Mouse (Mus musculus): ENCODE results near the gene Elavl1.
"Not testable (repeated sequence)": the region's sequence is repeated elsewhere in the genome, so short reads cannot be mapped to it uniquely, and the experiment has no call there.

Elavl1 gene

DNA sequence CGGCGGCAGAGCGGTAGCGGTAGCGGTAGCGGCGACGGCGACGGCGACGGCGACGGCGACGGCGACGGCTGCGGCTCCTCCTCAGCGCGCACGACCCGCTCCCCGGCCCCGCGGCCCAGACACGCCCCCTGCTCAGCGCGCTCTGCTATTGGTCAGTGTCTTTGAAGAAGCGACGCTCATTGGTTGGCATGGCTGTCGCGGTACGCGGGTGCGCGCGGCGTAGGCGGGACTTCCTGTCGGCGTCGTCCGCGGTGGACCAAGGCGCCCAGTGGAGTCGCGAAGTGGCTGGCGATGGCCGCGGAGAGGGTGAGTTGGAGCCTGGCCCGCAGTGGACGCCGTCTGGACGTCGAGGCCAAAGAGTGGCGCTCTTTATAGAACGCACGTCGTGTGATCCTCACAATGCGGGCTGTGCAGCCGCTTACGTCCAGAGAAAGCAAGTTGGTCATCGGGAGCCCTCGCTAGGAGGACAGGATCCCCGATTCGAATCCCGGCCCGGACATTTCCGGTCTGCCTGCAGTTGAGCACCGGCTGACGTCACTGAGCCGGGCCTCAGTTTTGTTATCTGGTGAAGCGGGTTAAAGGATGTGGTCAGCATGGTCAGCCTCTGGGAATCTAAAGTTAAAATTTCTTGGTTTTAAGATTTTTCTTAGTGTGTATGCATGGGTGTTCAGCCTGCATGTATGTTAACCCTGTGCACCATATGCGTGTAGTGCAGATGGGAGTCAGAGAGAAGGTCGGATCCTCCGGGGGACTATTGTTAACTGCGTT, at the start of gene Elavl1, which contains the start of gene Ccl25:
Gene Elavl1, minus strand, starts transcription at position 431 of the 768 bp plus-strand sequence.
Gene Ccl25, plus strand, starts transcription at position 228 of the 768 bp plus-strand sequence.
- DNase-seq (ENCODE audit: low spot score in 2 of 2), result peak; percentile 95 to 98

DNA sequence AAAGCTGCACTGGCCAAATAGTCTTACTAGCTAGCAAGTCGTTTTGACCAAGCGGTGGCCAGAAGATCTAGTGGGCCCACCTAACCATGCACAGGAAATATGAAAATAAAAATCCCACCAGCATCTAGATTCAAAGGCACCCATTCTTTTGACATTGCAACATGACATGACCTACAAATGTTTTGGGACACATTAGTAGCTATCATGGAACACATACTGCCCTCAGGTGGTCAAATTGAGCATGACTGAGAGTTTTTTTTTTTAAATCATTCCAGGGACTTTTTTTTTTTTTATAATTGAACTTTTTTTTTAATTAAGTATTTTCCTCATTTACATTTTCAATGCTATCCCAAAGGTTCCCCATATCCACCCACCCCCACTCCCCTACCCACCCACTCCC, 47.4 kb upstream of the Elavl1 start:
- no peak for DNase-seq (ENCODE audit: low spot score in 2 of 2)

DNA sequence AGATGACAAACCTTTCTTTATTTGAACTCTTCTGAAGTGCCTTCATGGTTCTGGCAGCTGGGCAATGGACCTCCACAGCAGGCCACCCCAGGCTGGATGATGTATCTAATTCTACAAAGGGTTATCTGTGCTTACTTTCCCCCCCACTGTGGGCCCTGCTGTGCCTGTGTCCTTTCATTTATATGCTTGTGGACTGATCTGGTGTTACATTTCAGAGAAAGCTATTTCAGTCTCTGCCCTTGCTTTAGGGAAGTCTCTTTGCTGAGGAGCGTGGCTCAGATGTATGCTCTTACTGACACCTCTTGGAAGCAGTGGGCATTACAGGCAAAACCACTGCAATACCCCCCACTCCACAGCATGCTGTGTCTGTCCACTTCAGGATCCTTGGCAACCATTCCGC, 44.9 kb upstream of the Elavl1 start:
- peak; percentile 12 to 53 for DNase-seq (ENCODE audit: low spot score in 2 of 2)

DNA sequence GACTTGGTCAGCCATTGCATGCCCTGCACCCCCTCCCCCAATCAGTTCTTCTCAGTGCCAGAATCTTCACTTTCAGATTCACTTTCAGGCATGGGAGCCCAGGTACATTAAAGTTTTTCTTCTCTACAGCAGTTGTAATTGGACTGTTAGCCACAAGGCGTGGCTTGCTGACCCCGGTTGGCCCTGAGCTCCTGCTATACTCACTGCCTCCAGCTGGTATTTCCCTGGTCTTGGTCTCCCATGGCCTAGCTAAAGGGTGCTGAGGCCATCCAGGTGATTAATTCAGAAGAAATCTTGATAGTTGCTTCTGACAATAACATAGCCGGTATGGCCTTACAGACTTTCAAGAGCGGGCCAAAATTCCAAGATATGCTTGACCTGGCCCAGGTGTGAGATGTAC, 43.3 kb upstream of the Elavl1 start:
- no peak for DNase-seq (ENCODE audit: low spot score in 2 of 2)

DNA sequence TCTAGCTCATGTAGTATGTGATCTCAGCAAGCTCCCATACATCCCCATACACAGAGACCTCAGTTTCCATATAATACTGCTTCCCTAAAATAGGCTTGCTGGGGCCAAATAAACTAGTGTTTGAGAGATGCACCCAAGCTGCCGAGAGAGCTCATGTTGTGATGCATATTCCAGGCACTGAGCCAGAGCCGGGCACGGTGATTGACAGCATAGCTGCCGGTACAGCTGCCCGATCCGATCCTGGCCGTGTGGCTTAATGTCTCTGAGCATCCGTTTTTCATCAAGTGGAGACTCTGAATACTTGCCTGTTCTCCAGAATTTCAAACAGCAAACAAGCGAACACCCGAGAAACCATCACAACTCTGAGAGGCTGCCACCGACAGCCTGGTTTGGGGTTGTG, 42.6 kb upstream of the Elavl1 start:
- DNase-seq (ENCODE audit: low spot score in 2 of 2), result peak; percentile 24 to 26

DNA sequence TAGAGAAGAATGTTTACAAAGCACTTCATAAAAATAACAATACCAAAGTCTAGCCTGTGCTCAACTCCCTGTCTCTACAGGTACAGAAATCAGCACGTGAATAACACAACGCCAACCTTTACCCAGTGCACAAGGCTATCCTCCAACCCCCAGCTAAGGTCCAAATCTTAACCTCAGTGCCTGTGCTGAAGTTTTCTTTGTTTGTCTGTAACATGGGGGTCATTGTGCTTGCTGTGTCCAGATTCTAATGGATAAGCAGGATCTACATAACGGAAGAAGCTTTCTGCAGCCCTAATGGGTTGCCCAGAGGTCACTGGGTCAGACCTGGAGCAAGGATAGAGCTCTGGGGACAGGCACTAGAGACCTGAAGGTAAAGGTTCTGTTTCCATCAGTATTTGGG, 41.0 kb upstream of the Elavl1 start:
- no peak for DNase-seq (ENCODE audit: low spot score in 2 of 2)

DNA sequence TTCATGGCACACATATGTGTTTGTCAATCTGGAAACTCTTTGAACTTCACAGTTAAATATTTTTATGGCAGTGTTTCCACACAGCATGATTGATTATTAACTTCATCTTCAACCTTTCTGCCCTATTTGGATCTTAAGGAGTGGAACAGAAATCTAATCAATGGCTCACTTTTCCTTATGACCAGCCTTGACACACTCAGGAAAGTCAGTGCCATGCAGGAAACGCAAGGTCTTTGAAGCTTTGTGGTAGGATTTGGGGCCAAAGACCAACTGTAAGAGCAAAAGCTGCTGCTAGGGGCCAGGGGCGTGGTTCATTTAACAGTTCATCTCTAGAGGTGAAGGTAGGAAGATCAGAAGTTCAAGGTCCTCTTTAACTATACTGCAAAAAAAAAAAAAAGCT, 35.7 kb upstream of the Elavl1 start:
- no peak for DNase-seq (ENCODE audit: low spot score in 2 of 2)

DNA sequence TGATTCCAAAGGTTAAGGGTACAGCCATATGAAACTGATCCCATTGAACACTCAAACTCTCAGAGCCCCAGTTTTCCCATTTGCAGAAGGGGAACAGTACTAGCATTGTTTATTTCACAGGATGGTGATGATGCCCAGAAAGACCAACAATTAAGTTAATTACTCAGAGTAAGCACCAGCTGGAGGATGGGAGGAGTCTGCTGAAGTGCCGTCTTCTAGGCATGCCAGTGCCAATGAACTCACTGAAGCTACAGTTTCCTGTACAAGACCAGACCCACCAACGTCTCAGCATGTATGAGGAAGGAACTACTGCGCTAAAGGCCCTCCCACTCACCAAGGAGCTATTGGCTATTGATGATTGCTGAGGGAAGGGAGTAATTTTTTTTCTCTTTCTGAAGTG, 34.1 kb upstream of the Elavl1 start:
- DNase-seq (ENCODE audit: low spot score in 2 of 2), result no peak

DNA sequence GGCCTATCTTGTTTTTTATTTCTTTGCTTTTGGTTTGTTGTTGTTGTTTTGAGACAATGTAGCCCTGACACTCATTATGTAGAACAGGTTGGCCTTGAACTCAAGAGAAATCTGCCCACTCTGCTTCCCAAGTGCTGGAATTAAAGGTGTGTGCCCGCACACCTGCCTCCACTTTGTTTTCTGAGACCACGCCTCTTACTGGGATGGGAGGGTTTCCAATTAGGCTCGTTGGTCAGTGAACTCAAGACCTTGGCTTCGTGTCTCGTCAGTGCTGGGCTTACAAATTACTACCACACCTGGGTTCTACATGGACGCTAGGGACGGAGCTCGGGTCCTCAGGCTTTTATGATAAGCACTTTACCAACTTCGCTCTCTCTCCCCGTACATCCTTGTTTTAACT, 30.2 kb upstream of the Elavl1 start:
- DNase-seq (ENCODE audit: low spot score in 2 of 2), result no peak

DNA sequence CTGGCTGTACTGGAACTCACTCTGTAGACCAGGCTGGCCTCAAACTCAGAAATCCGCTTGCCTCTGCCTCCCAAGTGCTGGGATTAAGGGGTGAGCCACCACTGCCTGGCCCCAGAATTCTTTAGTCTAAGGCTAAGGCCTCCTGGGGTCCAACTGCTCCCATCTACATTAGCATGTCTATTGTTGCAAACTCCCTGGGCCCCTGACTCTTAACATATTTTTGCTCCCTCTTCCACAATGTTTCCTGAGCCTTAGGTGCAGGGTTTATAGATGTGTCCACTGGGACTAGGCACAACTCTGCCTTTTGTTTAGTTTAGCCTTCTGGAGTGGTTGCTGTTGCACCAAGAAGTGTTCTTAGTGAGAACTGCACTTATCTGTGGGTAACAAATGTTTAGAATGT, 29.3 kb upstream of the Elavl1 start:
- no peak for DNase-seq (ENCODE audit: low spot score in 2 of 2)

DNA sequence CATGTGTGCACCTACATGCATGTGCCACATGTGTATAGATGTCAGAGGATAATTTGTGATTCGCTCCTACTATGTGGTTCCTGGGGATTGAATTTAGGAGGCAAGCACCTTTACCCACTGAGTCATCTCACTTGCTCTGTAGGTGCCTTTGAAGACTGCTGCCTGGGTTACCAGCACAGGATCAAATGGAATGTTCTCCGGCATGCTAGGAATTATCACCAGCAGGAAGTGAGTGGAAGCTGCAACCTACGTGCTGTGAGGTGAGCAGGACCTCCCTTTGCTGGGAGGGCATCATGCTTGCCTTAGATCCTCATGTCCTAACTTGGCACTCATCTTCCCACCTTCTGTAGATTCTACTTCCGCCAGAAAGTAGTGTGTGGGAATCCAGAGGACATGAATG, 28.5 kb upstream of the Elavl1 start:
- DNase-seq (ENCODE audit: low spot score in 2 of 2), result no peak

DNA sequence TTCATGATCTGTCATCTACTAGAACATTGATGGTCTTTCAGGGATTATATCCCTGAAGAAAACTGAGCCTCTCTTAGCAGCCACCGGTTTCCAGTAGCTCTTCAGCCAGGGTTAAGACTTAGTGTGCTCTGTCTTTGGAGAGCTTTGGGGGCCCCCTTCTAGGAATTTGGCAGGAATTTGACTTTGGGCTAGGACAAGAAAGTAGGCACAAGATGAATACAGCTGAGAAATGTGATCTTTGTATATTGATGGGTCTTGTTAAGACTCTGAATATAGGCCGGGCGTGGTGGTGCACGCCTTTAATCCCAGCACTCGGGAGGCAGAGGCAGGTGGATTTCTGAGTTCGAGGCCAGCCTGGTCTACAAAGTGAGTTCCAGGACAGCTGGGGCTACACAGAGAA, 27.3 kb upstream of the Elavl1 start:
- not testable (repeated sequence) for DNase-seq (ENCODE audit: low spot score in 2 of 2)

DNA sequence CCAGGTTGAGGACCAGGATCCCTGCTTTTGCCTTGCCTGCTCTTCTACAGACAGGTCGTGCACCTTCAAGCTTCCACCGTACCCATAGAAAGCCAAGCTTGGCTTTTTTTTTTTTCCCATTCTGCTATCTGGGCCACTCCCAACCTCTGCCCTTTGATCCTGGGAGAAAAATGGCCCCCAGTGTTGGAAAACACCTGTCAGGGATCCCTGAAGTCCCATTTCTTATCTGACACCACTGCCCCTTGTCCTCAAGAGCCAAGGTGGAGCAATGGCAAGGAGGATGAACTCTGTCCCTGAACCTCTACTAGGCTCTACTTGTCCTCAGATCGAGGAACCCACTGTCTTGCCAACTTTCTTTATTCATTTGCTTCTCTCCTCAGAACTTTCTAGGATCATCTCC, 25.4 kb upstream of the Elavl1 start:
- DNase-seq (ENCODE audit: low spot score in 2 of 2), result no peak

DNA sequence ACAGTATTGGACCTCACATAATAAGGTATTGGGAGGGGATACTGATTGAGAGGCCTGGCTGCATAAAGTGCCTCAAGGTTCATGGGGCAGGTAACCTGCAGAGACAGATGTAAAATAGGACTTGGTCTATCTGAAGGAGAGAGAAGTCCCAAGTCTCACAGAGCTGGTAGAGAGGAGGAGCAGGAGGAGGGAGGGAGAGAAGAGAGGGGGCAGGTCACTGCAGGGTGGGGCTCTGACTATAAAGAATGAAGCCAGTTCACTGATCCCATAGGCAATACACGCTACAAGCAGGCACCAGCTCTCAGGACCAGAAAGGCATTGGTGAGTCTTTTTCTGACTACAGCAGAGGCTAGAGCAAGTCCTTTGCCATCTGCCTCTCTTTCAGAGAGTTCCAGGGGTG, 24.1 kb upstream of the Elavl1 start:
- DNase-seq (ENCODE audit: low spot score in 2 of 2), result no peak

DNA sequence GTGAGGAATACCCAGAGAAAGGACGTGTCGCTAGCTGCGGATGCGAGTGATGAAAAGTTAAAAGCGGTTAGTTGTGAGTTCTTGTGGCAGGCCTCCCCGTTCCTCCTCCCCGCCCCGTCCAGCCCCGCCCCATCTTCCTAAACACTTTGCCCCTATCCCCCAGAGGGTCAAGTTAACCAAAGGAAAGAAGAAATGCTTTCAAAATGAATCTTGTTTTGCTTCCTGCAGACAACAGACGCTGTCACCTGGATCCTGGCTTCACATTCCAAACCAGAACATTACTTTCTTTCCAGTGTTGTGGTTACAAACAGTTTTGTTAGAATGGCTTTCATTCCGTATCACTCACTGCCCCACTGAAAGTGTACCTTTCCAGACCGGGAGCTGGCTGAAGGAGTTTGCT, 23.1 kb upstream of the Elavl1 start:
- no peak for DNase-seq (ENCODE audit: low spot score in 2 of 2)

DNA sequence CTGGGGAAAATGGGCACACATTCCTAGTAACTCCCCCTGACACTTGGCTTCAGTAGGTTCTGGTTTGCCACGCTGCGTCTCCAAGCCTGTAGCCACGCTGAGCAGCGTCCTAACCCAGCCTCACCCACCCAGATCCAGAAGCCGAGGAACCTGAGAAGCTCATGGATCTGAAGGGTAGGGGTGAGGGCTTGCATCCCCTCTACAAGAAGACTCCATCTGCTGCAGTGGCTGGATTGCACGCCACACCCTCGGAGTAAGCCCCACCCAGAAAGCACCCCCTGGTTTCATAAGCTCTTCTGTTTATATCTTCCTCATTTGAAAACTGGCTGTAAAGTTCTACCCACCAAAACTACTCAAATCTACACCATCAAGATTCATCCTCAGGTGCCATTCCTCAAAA, 22.4 kb upstream of the Elavl1 start:
- DNase-seq (ENCODE audit: low spot score in 2 of 2), result no peak

DNA sequence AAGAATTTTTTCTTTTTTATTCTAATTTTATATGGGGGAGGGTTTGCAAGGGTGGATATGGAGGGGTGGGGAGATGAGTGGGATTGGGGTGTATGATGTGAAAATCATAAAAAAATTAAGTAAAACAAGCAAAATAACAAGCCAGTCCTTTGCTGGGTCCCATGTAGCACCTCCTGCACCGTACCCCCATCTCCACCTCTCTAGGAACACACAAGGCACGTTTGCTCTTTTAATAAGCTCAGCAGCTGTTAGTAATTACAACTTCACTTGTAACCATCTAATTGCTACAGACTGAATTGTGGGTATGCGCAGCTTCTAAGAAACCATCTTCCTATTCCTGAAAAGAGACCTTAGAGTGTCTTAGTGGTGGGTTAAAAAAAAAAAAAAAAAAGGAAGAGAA, 15.0 kb upstream of the Elavl1 start:
- DNase-seq (ENCODE audit: low spot score in 2 of 2), result no peak

DNA sequence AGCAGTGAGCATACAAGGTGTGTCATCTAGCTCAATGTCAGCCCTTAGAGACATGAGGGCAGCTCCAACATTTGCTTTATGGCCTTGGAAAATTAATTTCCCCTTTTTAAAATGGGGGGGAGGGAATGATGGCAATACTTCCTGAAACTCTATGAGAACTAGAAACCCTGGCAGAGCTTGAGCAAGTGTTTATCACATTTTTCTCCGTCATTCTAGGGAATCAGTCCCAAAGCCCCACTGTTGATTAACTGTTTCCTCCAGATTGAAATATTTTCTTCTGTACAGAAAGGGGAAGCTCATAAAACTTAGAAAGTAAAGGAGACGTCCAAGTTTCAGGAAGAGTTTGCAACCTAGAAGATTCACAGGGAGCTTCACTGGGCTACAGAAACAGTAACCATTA, 10.5 kb upstream of the Elavl1 start:
- no peak for DNase-seq (ENCODE audit: low spot score in 2 of 2)

DNA sequence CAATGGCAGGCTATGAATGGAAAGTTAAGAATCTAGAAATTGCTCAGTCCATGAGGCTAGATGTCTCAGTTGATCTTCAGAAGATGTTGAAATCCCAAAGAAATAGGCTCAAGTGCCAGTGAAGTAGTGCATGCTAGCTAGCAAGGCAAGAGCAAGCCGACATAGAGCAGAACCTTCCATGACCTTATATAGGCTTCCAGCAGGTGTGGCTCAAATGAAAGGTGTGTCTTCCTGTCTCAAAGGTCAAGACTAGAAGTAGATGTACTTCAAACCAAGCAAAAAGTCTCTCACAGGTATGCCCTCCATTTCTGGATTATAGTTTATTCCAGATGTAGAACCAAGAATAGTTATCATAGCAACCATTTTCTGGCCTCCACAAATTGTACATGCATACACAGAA, 8.8 kb upstream of the Elavl1 start:
- DNase-seq (ENCODE audit: low spot score in 2 of 2), result no peak

DNA sequence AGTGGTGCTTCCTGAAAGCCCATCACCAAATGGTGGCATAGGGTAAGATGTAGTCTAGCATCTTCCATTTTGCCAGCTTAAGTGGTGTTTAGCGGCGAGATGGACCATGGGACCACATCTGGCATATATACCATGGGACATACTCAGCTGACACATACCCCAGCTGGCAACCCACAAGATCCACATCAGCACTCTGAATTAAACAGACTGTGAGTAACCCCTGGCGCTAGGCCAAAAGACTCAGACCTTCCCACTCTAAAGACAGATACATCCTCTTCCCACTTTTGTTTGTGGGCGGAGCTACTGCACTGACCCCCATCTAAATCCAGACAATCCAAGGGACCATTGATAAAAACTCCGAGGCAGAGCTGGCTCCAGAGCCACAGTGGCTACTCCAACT, 3.8 kb upstream of the Elavl1 start:
- no peak for DNase-seq (ENCODE audit: low spot score in 2 of 2)

DNA sequence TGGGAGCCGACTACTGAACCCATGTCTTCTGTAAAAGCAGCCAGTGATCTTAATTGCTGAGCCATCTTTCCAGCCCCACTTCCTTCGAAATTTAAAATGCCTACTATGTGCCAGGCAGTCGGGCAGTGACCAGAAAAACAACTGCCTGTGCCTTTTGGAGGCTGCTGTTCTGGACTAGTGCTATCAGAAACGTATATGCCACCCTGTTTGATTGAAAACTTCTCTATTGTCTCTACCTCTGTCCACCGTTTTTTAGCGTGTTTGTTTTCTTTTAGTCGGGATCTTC, 481 bp upstream of the Elavl1 start:
- DNase-seq (ENCODE audit: low spot score in 2 of 2), result no peak

DNA sequence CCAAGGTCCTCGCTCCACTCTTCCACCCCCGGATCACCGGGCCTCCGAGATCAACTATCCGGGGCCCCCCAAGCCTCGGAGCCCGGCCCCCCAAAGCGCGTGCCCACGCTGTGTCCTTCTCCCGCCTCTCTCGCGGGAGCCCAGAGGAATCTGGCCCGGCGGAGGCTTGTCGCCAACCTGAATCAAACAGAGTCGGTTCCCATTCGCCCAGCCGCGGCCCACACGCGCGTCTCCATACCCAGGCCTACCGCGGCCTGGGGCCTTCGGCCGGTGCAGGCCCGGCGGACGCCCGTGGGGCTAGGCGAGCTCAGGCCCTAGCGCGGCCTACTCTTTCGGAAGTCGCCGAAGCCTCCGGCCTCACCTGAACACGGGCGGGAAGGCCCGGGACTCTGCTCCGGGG, 688 bp downstream of the Elavl1 start:
- peak in 1 of 2 experiments; percentile 28 for DNase-seq (ENCODE audit: low spot score in 2 of 2)

DNA sequence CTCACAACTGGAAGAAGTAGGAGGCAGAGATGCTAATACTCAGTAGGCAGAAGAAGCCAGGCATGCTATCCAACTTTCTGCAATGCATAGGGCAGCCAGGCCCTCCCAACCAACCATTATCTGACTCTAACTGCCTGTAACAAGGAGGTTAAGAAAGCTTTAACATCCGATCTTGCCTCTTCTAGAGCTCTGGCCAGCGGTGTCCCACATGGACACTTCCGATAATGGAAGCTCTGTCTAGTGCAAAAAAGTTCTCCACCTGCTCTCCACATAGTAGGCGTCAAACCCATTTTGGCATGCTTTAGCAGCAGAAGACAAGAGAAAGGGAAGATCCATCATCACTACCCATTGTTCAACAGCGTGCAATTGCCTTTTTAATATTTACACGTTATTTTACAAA, 1.3 kb downstream of the Elavl1 start:
- no peak for DNase-seq (ENCODE audit: low spot score in 2 of 2)

DNA sequence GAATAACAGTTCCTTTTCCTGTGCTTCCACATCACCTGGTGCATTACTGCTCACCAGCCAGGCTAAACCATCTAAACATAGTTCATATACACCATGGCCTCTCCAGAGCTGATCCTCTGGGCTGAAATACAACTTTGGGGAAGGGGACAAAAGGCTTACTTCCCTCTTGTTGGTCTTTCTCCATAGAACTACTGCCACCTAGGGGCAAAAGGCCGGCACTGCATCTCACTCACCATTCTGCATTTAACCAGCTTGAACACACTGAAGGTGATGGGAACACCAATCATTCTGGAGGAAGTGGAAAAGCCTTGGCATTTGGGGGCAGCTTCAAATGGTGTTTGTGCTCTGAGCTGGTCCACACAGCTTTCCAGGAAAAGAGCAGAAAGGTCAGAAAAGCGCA, 2.7 kb downstream of the Elavl1 start:
- DNase-seq (ENCODE audit: low spot score in 2 of 2), result peak; percentile 77 to 91

Measured in frontal cortex, postnatal 14 days (tissue).